Mouse (Mus musculus): ENCODE data around the gene Morc2a. TPM values are rescaled to one million over a fixed set of nuclear protein-coding genes. Genes with fewer than 3 reads are reported as not detected.

Morc2a gene
- polyA plus RNA-seq, 1 experiment from 2014 or later: 28.3 TPM

Other genes starting within 250 kb of the Morc2a start
- gene Limk2, start 240.0 kb upstream of the Morc2a start, polyA plus RNA-seq (2015; fragmentation: Nextera tagmentation; extraction: Ambion mirVana): 141 and 158 TPM in 2 replicates
- 36.4 and 39.5 TPM in 2 replicates for gene Rnf185, start 196.8 kb upstream of the Morc2a start, polyA plus RNA-seq (2015; fragmentation: Nextera tagmentation; extraction: Ambion mirVana)
- 2.4 and 3.7 TPM in 2 replicates for gene Pla2g3, start 160.9 kb upstream of the Morc2a start, polyA plus RNA-seq (2015; fragmentation: Nextera tagmentation; extraction: Ambion mirVana)
- gene Inpp5j, start 144.4 kb upstream of the Morc2a start, polyA plus RNA-seq (2015; fragmentation: Nextera tagmentation; extraction: Ambion mirVana): 11.6 TPM in 2 replicates
- 174 and 188 TPM in 2 replicates for gene Selenom, start 134.5 kb upstream of the Morc2a start, polyA plus RNA-seq (2015; fragmentation: Nextera tagmentation; extraction: Ambion mirVana)
- gene Smtn, start 108.6 kb upstream of the Morc2a start, polyA plus RNA-seq (2015; fragmentation: Nextera tagmentation; extraction: Ambion mirVana): 18.5 and 28.1 TPM in 2 replicates
- 28.8 and 33.9 TPM in 2 replicates for gene Osbp2, start 214.7 kb downstream of the Morc2a start, polyA plus RNA-seq (2015; fragmentation: Nextera tagmentation; extraction: Ambion mirVana)
- gene 4921536K21Rik, start 245.9 kb downstream of the Morc2a start, polyA plus RNA-seq (2015; fragmentation: Nextera tagmentation; extraction: Ambion mirVana): 0.38 and 0.49 TPM in 2 replicates
- gene Dusp18, start 246.0 kb downstream of the Morc2a start, polyA plus RNA-seq (2015; fragmentation: Nextera tagmentation; extraction: Ambion mirVana): 21.9 and 22.2 TPM in 2 replicates